Mouse (Mus musculus) spleen, adult 2 months (tissue): ENCODE results near the gene Tom1l1. TPM values are rescaled to one million over a fixed set of nuclear protein-coding genes. Genes with fewer than 3 reads are reported as not detected.
A peak's percentile ranks its signal among the peaks of the same experiment; 100 is the strongest.

Source experiments
- DNase-seq, 2 experiments: peaks; one replicate each; pipeline versions ENCODE4 v3.0.0 to v3.0.0-alpha.2; 2012 to 2021; ENCODE audit warnings: low spot score in 2 of 2, low read depth in 1 of 2
- H3K27ac ChIP-seq: fragments of 200-500 bp; 2 replicates; pipeline ENCODE4 v1.5.1; 2012; ENCODE audit warnings: low read length, inconsistent platforms; ENCODE audit not compliant: insufficient read depth
- H3K27me3 ChIP-seq: fragments of 200-500 bp; 2 replicates; pipeline ENCODE4 v1.6.1; 2012; ENCODE audit warnings: mild to moderate bottlenecking, moderate library complexity, low read length, inconsistent platforms; ENCODE audit not compliant: control insufficient read depth, insufficient read depth
- H3K36me3 ChIP-seq: fragments of 200-500 bp; 2 replicates; pipeline ENCODE4 v1.6.1; 2012; ENCODE audit warnings: mild to moderate bottlenecking, low read length, inconsistent platforms; ENCODE audit not compliant: control insufficient read depth, insufficient read depth
- H3K4me1 ChIP-seq: fragments of 200-500 bp; 2 replicates; pipeline ENCODE4 v1.6.1; 2011; ENCODE audit warnings: inconsistent platforms; ENCODE audit not compliant: control insufficient read depth, insufficient read depth, insufficient read length
- H3K4me3 ChIP-seq: fragments of 200-500 bp; 2 replicates; pipeline ENCODE4 v1.5.1; 2011; ENCODE audit warnings: mild to moderate bottlenecking, inconsistent platforms; ENCODE audit not compliant: insufficient read depth, insufficient read length; ENCODE audit errors: extremely low read depth
- CTCF ChIP-seq: fragments of 200-500 bp; IDR thresholded peaks from 2 replicates; pipeline ENCODE4 v1.5.1; 2011; ENCODE audit warnings: mild to moderate bottlenecking, inconsistent platforms; ENCODE audit not compliant: insufficient read depth, insufficient read length, insufficient replicate concordance; ENCODE audit errors: extremely low read depth
- POLR2A ChIP-seq: fragments of 200-500 bp; IDR thresholded peaks from 2 replicates; pipeline ENCODE4 v1.6.1; 2011; ENCODE audit warnings: low read depth, low read length, inconsistent platforms
- WGBS: fragments of 180-500 bp; shearing (Covaris S2); methylation state at CpG from one replicate; pipeline ENCODE4 v1.1.7; 2018; 5-methylcytosine and 5-hydroxymethylcytosine counted together
- polyA plus RNA-seq: library from polyadenylated mRNA; depleted of rRNA; stranded (reverse); fragments of >200 nt; gene quantifications from 2 replicates; pipeline ENCODE4 v1.2.3, GENCODE M21; 2012

Gene Tom1l1
- polyA plus RNA-seq, 1 experiment, result 1.8 TPM

DNA sequence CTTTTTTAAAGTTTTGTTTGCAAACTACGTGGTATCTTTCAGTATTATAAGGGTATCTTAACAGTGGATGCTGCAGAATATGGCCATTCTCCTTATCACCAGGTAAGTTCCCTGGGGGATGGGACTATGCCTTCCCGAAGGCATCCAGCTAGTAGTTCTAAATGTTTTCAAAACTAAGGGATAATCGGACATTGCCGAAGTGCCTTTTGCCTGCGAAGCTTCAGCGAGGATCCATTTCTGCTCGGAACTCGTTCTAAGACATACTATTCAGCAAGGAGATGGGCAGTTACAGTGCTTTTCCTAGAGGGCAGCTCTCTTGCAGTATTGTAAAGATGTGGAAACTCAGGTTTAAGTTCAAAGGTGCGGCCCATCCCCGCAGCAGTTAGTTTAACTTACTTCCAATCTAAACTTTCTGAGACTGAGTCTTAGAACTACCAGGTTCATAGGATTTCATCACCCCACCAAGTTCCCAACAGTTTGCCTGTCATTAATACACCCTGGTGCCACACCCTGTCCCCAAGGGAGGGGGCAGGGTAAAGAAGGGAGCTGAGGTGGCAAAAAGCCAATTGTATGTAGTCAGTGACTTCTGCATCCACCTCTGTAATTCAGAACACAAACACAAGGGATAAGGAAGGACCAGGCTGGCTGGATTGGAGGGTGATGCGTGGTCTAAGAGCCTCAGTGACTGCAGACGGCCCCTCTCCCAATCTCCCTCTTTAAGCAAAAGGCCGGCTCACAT, 1.7 kb downstream of the Tom1l1 start:
- peak overlapping the region; percentile 46 for H3K4me3 ChIP-seq
- TF ChIP-seq POLR2A (no peak), CTCF (no peak)
- WGBS, result 79% methylated on average over 13 of the region's 13 CpGs
- no peaks in the 10 kb centered on the region for H3K36me3 ChIP-seq
- H3K4me1 ChIP-seq, result no peaks in the 10 kb centered on the region
- peaks cover 8% of the 10 kb centered on the region; the same call in 1 of the 2 replicates for H3K27me3 ChIP-seq
- H3K27ac ChIP-seq, result no peak overlapping the region
- DNase-seq, result no peak

DNA sequence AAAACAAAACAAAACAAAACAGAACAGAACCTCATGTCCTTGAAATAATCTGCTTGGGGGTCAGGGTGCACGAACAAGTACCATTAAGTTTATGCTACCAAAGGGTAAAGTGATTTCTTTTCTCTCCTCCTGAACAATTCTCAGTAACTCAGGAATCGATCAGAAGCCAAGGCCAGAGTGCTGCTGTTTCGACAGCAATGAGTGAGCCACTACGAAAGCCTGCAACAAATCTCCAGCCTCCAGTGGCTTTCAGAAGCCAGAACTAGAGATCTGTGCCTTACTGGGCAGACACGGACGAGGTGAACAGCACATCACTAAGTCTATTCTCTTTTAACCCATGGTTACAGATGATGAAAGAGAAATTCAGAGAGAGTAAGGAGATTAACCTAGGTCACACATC, 3.0 kb downstream of the Tom1l1 start:
- no peak overlapping the region for H3K27ac ChIP-seq
- WGBS, result 82% methylated on average over 6 of the region's 6 CpGs
- no peak for DNase-seq
- no peak for TF ChIP-seq POLR2A
- no peak for TF ChIP-seq CTCF
- H3K36me3 ChIP-seq, result no peaks in the 10 kb centered on the region
- H3K27me3 ChIP-seq, result peaks cover 8% of the 10 kb centered on the region; the same call in 1 of the 2 replicates
- no peak overlapping the region for H3K4me3 ChIP-seq
- H3K4me1 ChIP-seq, result no peaks in the 10 kb centered on the region

DNA sequence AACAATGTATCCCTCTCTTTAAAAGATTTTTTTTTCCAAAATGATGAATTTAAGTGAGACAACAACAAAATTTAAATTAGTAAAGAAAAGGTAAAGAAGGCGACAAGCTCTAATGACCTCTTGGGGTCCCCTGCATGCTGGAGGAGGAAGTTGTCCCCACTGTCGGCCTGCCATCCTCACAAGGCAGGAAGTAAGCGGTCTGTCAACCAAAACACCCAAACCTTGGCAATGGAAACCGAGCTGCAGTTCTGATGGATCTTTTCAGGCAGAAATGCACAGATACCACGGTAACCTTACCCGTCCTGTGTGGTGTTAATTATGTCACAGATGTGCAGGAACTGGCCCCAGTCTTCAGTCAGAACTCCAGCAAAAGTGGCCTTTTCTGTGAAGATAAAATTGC, 3.4 kb downstream of the Tom1l1 start:
- Histone ChIP-seq H3K4me3 (no peak overlapping the region), H3K36me3 (no peaks in the 10 kb centered on the region), H3K27ac (no peak overlapping the region), H3K27me3 (peaks cover 8% of the 10 kb centered on the region; the same call in 1 of the 2 replicates), H3K4me1 (no peaks in the 10 kb centered on the region)
- WGBS, result 16% methylated on average over 6 of the region's 6 CpGs
- DNase-seq, result no peak
- TF ChIP-seq POLR2A, result no peak

DNA sequence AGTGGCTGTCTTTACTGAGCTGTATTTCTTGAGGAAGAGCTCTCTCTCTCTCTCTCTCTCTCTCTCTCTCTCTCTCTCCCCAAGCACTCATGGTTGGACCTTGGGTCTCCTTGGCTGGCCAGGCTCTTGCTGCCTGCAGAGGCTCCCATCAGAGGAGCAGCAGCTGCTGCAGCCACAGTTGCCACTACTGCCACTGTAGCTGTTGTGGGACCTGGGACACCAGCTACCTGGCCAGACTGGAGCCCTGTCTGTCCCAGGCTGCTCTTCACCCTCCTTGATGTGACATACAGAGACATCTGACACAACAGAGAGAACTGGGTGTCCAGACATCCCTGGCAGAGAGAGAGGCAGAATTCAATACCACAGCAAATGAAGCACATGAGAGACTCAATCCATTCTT, 7.0 kb downstream of the Tom1l1 start:
- no peak for DNase-seq
- H3K36me3 ChIP-seq, result no peaks in the 10 kb centered on the region
- H3K27me3 ChIP-seq, result no peaks in the 10 kb centered on the region
- no peaks in the 10 kb centered on the region for H3K4me1 ChIP-seq
- H3K4me3 ChIP-seq, result no peak overlapping the region
- H3K27ac ChIP-seq, result no peak overlapping the region
- TF ChIP-seq CTCF (no peak), POLR2A (no peak)

DNA sequence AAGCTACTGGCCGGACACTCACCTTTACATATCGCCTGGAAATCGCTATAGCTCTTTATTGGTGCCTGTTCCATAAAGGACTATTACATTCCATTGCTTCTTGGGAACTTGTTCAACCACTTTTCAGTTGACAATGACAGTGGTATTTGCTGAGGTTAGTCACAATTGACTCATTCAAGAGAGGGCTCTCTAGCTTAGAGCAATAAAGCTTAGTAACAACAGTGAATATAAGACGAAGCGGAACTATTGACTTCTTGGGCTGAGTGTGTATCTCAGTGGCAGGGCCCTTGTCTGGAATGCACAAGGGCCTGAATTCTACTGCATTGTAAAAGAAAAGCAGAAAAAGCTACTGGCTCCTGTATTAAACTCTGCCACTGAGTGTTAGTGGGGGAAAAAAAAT, 9.6 kb downstream of the Tom1l1 start:
- TF ChIP-seq POLR2A, result no peak
- TF ChIP-seq CTCF, result no peak
- Histone ChIP-seq H3K27me3 (no peaks in the 10 kb centered on the region), H3K4me1 (no peaks in the 10 kb centered on the region), H3K27ac (no peak overlapping the region), H3K36me3 (no peaks in the 10 kb centered on the region), H3K4me3 (no peak overlapping the region)
- WGBS, result 96% methylated on average over 5 of the region's 5 CpGs
- DNase-seq, result no peak

DNA sequence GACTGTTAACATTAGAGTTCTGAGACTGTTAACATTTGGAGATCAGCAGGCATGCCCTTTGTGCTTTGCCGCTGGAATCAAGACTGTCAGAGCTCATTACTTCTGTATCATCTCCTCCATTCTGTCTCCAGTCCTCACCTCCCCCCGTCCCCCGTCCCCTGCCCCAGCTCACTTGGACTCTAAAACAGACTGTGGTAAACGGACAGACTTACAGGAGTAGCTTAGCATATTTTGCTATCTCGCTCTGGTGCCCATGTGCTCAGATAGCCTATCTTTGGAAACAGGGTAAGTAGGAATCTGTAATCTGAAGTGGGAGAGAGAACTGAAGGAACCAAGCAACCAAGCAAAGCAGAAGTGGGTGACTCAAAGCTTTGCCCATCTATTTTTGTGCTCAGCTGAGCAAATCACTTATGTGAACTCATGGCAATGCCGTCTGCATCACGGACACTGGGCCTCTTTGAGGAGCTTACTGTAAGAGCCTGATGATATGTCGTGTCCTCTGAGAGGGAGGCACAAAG, 10.3 kb downstream of the Tom1l1 start:
- H3K27me3 ChIP-seq, result no peaks in the 10 kb centered on the region
- H3K4me1 ChIP-seq, result no peaks in the 10 kb centered on the region
- H3K27ac ChIP-seq, result no peak overlapping the region
- TF ChIP-seq CTCF, result no peak
- no peak for TF ChIP-seq POLR2A
- no peak for DNase-seq
- WGBS, result 89% methylated on average over 8 of the region's 8 CpGs
- H3K4me3 ChIP-seq, result no peak overlapping the region; the same call in 1 of the 2 replicates
- no peaks in the 10 kb centered on the region for H3K36me3 ChIP-seq

DNA sequence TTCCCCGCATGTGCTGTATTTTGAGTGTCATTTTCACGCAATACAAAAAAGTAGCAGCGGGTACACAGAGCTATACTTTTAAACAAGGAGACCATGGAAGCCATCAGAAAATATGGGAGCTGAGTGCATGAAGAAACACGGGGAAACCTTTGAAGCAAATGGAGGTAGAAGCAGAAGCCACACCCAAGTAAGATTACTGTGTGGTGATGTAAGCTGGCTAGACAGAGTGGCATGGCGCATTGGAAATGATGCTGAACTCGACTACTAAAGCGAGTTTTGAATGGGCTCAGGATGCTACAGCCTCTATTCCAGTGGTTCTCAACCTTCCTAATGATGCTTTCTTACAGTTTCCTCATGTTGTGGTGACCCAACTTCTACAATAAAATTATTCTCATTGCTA, 11.1 kb downstream of the Tom1l1 start:
- H3K4me3 ChIP-seq, result no peak overlapping the region
- H3K27ac ChIP-seq, result no peak overlapping the region
- DNase-seq, result no peak
- H3K36me3 ChIP-seq, result no peaks in the 10 kb centered on the region
- H3K27me3 ChIP-seq, result no peaks in the 10 kb centered on the region
- whole genome bisulfite sequencing, result 90% methylated on average over 7 of the region's 7 CpGs
- H3K4me1 ChIP-seq, result no peaks in the 10 kb centered on the region
- TF ChIP-seq CTCF (no peak), POLR2A (no peak)
